Mouse (Mus musculus) gastrocnemius, adult 2 months (tissue): ENCODE measurements at regions not wholly inside any gene's neighbourhood (a gene's known extent, or its start where the extent isn't known, plus 50 kb on each side); places are given as distances from the start of the nearest gene placed in this dataset. TPM values are rescaled to one million over a fixed set of nuclear protein-coding genes. Genes with fewer than 3 reads are reported as not detected.

Experiments used
- DNase-seq: peaks from one replicate; pipeline ENCODE4 v3.0.0; 2022
- H3K27ac ChIP-seq: fragments of 200-600 bp; 2 replicates; pipeline ENCODE4 v1.8.1; 2022; ENCODE audit warnings: mild to moderate bottlenecking
- H3K4me3 ChIP-seq: fragments of 200-600 bp; 2 replicates; pipeline ENCODE4 v1.8.1; 2022; ENCODE audit warnings: mild to moderate bottlenecking, moderate library complexity
- CTCF ChIP-seq: fragments of 200-600 bp; IDR thresholded peaks from 2 replicates; pipeline ENCODE4 v1.8.1; 2022; ENCODE audit warnings: antibody characterized with exemption, mild to moderate bottlenecking, moderate library complexity
- intact Hi-C: fragments of 180-260 bp; cut with DNase I; formaldehyde crosslinking; loops from one replicate; pipeline ENCODE4 v1.15.1; 2025
- microRNA-seq: library from miRNA; unstranded; fragments of <30 nt; microRNA quantifications from one replicate; pipeline ENCODE4 v1.2.0, GENCODE M21; 2021

GRCm38 (mm10) chr5:64749415-64750166, 53.6 kb upstream of the Klf3 start:
- DNase-seq, result peak; percentile 27
- H3K4me3 ChIP-seq, result no peak overlapping the region
- intact Hi-C loops, result no loop called here
- no peak overlapping the region for H3K27ac ChIP-seq
- no peak for TF ChIP-seq CTCF

GRCm38 (mm10) chr5:64750406-64750805, 52.8 kb upstream of the Klf3 start:
- Histone ChIP-seq H3K4me3 (no peak overlapping the region), H3K27ac (no peak overlapping the region)
- no peak for TF ChIP-seq CTCF
- no peak for DNase-seq
- intact Hi-C loops, result no loop called here

- no peak for TF ChIP-seq CTCF
- intact Hi-C loops, result no loop called here
- H3K4me3 ChIP-seq, result no peak overlapping the region
- H3K27ac ChIP-seq, result no peak overlapping the region
- no peak for DNase-seq
These were observed 52.1 kb upstream of the Klf3 start for GRCm38 (mm10) chr5:64750976-64751656.

GRCm38 (mm10) chr5:64753142-64753750, 49.9 kb upstream of the Klf3 start:
- no peak overlapping the region for H3K27ac ChIP-seq
- intact Hi-C loops, result no loop called here
- TF ChIP-seq CTCF, result no peak
- no peak for DNase-seq
- H3K4me3 ChIP-seq, result no peak overlapping the region

Small RNA genes lying in the stretch of these regions (microRNA-seq; reads per million reads assigned to microRNA genes)
- gene Gm25306, result not detected
